Mouse (Mus musculus): Measurements from ENCODE around the gene Gnptg.

The Gnptg gene

GRCm38 (mm10) chr17:25239695-25240636 lies at the start of gene Gnptg, which contains the start of gene Tsr3:
Gene Gnptg, minus strand, starts transcription at chr17:25240124.
Gene Tsr3, plus strand, starts transcription at chr17:25240170.
- DNase-seq (ENCODE audit: low read depth) = peak; percentile 92

GRCm38 (mm10) chr17:25288842-25289241 lies 48.9 kb upstream of the Gnptg start:
- DNase-seq (ENCODE audit: low read depth) = peak; percentile 77

- peak; percentile 86 for DNase-seq (ENCODE audit: low read depth)
Observed at GRCm38 (mm10) chr17:25285033-25285432, 45.1 kb upstream of the Gnptg start.

- DNase-seq (ENCODE audit: low read depth) = peak; percentile 96
Observed at GRCm38 (mm10) chr17:25282133-25282532, 42.2 kb upstream of the Gnptg start.

GRCm38 (mm10) chr17:25275833-25276232 lies 35.9 kb upstream of the Gnptg start:
- DNase-seq (ENCODE audit: low read depth) = no peak

GRCm38 (mm10) chr17:25274571-25275346 lies 34.8 kb upstream of the Gnptg start, which contains the start of gene Ube2i:
Gene Ube2i, minus strand, starts transcription at chr17:25274622.
- no peak for DNase-seq (ENCODE audit: low read depth)

- peak; percentile 99 for DNase-seq (ENCODE audit: low read depth)
Observed at GRCm38 (mm10) chr17:25273706-25274501, 34.0 kb upstream of the Gnptg start.

GRCm38 (mm10) chr17:25272951-25273705 lies 33.2 kb upstream of the Gnptg start:
- DNase-seq (ENCODE audit: low read depth) = peak; percentile 97

- peak; percentile 56 for DNase-seq (ENCODE audit: low read depth)
Observed at GRCm38 (mm10) chr17:25272326-25272725, 32.4 kb upstream of the Gnptg start.

GRCm38 (mm10) chr17:25270795-25271335 lies 30.9 kb upstream of the Gnptg start:
- peak; percentile 38 for DNase-seq (ENCODE audit: low read depth)

GRCm38 (mm10) chr17:25264453-25264852 lies 24.5 kb upstream of the Gnptg start:
- peak; percentile 37 for DNase-seq (ENCODE audit: low read depth)

GRCm38 (mm10) chr17:25257804-25258261 lies 17.9 kb upstream of the Gnptg start:
- peak; percentile 67 for DNase-seq (ENCODE audit: low read depth)

- DNase-seq (ENCODE audit: low read depth) = no peak
Observed at GRCm38 (mm10) chr17:25256140-25256754, 16.3 kb upstream of the Gnptg start, which contains the start of gene Baiap3. Gene Baiap3, minus strand, starts transcription at chr17:25256364.

- DNase-seq (ENCODE audit: low read depth) = no peak
Observed at GRCm38 (mm10) chr17:25255110-25255509, 15.2 kb upstream of the Gnptg start.

GRCm38 (mm10) chr17:25253760-25254159 lies 13.8 kb upstream of the Gnptg start:
- no peak for DNase-seq (ENCODE audit: low read depth)

GRCm38 (mm10) chr17:25252643-25253042 lies 12.7 kb upstream of the Gnptg start:
- no peak for DNase-seq (ENCODE audit: low read depth)

GRCm38 (mm10) chr17:25250181-25250835 lies 10.4 kb upstream of the Gnptg start:
- DNase-seq (ENCODE audit: low read depth) = no peak

GRCm38 (mm10) chr17:25248033-25248750 lies 8.3 kb upstream of the Gnptg start:
- peak; percentile 83 for DNase-seq (ENCODE audit: low read depth)

GRCm38 (mm10) chr17:25244239-25244638 lies 4.3 kb upstream of the Gnptg start:
- no peak for DNase-seq (ENCODE audit: low read depth)

All from 416B (cell line).